Mouse (Mus musculus) lung, adult 2 months (tissue): Measurements from ENCODE around the gene Sh3bp2. TPM values are rescaled to one million over a fixed set of nuclear protein-coding genes. Genes with fewer than 3 reads are reported as not detected.
A peak's percentile ranks its signal among the peaks of the same experiment; 100 is the strongest.
"Not testable (repeated sequence)": the region's sequence is repeated elsewhere in the genome, so short reads cannot be mapped to it uniquely, and the experiment has no call there.

Source experiments
- DNase-seq: peaks from one replicate; pipeline ENCODE4 v3.0.0; 2022
- H3K4me1 ChIP-seq: fragments of 200-500 bp; 2 replicates; pipeline ENCODE4 v1.6.1; 2011; ENCODE audit warnings: low read length; ENCODE audit not compliant: control insufficient read depth, insufficient read depth
- H3K4me3 ChIP-seq: fragments of 200-500 bp; replicated peaks from 2 replicates; pipeline ENCODE3; 2011; ENCODE audit warnings: low read depth, mild to moderate bottlenecking, control low read depth, low read length; ENCODE audit errors: extremely low read depth
- CTCF ChIP-seq: fragments of 200-500 bp; IDR thresholded peaks from 2 replicates; pipeline ENCODE4 v1.5.1; 2011; ENCODE audit warnings: mild to moderate bottlenecking, low read length, control low read depth; ENCODE audit not compliant: insufficient read depth
- POLR2A ChIP-seq: fragments of 200-500 bp; IDR thresholded peaks from 2 replicates; pipeline ENCODE4 v1.6.1; 2011; ENCODE audit warnings: low read depth, mild to moderate bottlenecking, control low read depth, low read length, borderline replicate concordance; ENCODE audit errors: extremely low read depth
- WGBS: fragments of 180-500 bp; shearing (Covaris S2); methylation state at CpG from one replicate; pipeline ENCODE4 v1.1.7; 2018; 5-methylcytosine and 5-hydroxymethylcytosine counted together
- polyA plus RNA-seq: library from polyadenylated mRNA; depleted of rRNA; stranded (reverse); fragments of >200 nt; gene quantifications from 2 replicates; pipeline ENCODE4 v1.2.3, GENCODE M21; 2012

Gene Sh3bp2
- polyA plus RNA-seq, 1 experiment = 17.3 TPM

DNA sequence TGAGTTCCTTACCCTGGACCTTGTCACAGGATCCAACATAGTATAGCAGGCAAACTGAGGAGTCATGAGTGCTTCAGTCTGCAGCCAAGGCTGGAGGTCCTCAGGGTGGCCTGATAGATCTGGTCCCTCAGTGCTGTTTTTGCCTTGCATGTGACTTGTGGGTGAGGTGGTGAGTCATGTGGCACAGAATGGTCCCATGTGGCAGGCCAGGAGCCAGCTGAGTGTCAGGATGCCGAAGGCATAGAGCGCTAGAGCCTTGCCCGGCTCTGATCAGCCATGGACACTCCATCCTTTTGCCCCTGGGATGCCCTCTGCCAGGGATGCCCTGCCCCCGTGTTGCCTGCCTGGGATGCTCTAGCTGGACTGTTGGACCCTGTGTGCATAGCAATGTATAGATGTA lies 26.2 kb downstream of the Sh3bp2 start:
- TF ChIP-seq POLR2A = no peak
- TF ChIP-seq CTCF = no peak
- DNase-seq = no peak
- H3K4me3 ChIP-seq = no peak overlapping the region
- peaks cover 2% of the 10 kb centered on the region for H3K4me1 ChIP-seq
- 87% methylated on average over 4 of the region's 4 CpGs for WGBS

GRCm38 (mm10) chr5:34563854-34564253 lies 38.2 kb downstream of the Sh3bp2 start:
- Histone ChIP-seq H3K4me1 (peaks cover 9% of the 10 kb centered on the region), H3K4me3 (no peak overlapping the region)
- DNase-seq = no peak
- TF ChIP-seq POLR2A = no peak
- no peak for TF ChIP-seq CTCF
- 100% methylated on average over 1 of the region's 1 CpGs for WGBS

GRCm38 (mm10) chr5:34564291-34564690 lies 38.7 kb downstream of the Sh3bp2 start:
- DNase-seq = no peak
- TF ChIP-seq POLR2A = no peak
- TF ChIP-seq CTCF = no peak
- 80% methylated on average over 4 of the region's 4 CpGs for WGBS
- H3K4me1 ChIP-seq = peaks cover 9% of the 10 kb centered on the region
- H3K4me3 ChIP-seq = no peak overlapping the region

DNA sequence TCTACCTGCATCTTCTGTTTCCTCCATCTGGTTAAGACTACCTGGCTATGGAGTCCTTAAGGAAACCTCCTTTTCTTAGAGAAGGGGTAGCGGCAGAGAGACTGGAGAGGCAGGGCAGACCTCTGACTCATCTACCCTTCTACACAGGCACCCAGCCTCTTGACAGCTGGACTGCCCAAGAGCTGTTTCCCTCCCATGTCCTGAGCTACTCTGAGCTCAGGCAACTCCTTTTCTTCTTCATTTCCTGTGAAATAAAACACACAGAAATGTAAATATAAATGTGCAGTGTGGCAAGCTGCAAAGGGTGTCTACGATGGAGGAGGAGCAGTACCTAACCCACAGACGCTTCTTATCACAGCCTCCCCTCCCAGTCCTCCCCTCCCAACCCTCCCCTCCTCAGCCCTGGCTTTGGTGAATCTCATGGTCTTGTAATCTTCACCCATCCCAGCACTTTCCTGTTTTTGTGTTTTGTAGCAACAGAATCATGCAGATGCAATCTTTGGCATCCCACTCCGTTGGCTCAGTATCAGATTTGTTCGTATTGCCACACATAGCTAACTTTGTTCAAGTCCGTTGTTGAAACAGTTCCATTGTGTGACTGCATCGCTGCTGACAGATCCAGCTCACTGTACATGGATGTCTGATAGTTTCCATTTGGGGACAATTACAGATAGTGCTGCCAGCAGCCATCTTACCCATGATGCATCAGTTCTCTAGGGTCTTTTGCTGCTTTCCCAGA lies 40.1 kb downstream of the Sh3bp2 start:
- 13% methylated on average over 7 of the region's 7 CpGs for WGBS
- H3K4me3 ChIP-seq = no peak overlapping the region
- peaks cover 9% of the 10 kb centered on the region for H3K4me1 ChIP-seq
- 0 out of 2 replicates have a peak, but pooled peaks have one; percentile 18 for TF ChIP-seq POLR2A
- TF ChIP-seq CTCF = no peak
- peak; percentile 38 for DNase-seq

- peaks cover 12% of the 10 kb centered on the region for H3K4me1 ChIP-seq
- TF ChIP-seq POLR2A (no peak), CTCF (no peak)
- no peak for DNase-seq
- WGBS = 84% methylated on average over 3 of the region's 3 CpGs
- no peak overlapping the region for H3K4me3 ChIP-seq
These were observed 45.9 kb downstream of the Sh3bp2 start for GRCm38 (mm10) chr5:34571551-34571950.

GRCm38 (mm10) chr5:34572568-34572967 lies 46.9 kb downstream of the Sh3bp2 start:
- H3K4me1 ChIP-seq = peaks cover 15% of the 10 kb centered on the region
- DNase-seq, H3K4me3 ChIP-seq: not testable (repeated sequence)
- WGBS = 44% methylated on average over 4 of the region's 4 CpGs

DNA sequence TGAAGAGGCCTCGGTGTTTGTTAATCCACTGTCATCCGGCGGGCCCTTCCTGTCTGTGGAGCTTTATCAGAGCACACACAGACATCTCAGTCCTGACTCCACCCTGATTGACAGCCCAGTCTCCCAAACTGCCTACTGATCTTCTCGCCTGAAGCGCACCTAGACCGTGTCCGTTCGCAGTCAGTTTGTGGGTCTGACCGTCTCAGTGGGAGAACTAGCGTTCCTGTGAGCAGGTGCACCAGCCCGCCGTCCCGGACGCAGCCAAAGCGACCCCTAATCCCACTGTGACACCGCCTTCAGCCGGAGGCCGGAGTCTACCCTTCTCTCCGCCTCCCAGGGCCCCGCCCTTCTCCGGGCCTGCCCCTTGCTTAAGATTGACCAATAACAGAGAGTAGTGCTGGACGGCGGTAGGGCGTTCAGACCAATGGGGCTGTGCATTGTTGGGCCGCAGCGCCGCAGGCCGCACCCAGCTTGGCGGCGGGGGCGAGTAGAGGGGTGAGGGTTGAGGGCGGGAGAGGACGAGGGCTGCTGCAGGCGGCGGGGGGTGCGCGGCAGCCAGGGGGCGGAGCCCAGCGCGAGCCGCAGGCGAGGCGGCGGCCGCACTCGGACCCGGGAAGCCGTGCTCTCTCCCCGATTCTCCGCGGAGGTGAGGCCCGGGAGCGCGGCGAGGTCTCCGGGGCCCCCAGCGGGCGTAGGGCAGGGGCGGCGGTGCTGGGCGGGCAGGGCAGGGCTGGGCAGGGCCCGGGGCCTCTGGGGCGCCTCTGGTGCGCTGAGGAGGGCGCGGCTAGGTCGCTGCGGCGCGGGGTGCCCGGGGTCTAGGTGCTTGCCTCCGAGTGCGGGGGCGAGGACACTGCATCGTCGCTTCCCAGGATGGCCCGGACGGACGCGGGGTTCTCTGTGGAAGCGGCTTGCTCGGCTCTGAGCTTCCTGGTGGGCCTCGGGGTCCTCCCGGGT lies 47.9 kb downstream of the Sh3bp2 start, which contains the start of gene Add1:
Add1 (plus strand) TSS at position 397 of the 954 bp plus-strand sequence.
- H3K4me3 ChIP-seq = peak within 1 kb of the TSS; percentile 95
- WGBS = 1% methylated on average over 74 of the region's 84 CpGs
- peaks cover 15% of the 10 kb centered on the region for H3K4me1 ChIP-seq
- peak; percentile 96 for DNase-seq
- TF ChIP-seq POLR2A (peak; percentile 97), CTCF (no peak)

GRCm38 (mm10) chr5:34574721-34575120 lies 49.1 kb downstream of the Sh3bp2 start:
- Histone ChIP-seq H3K4me3 (peak overlapping the region; percentile 95), H3K4me1 (peaks cover 15% of the 10 kb centered on the region)
- no peak for DNase-seq
- no peak for TF ChIP-seq POLR2A
- TF ChIP-seq CTCF = no peak
- WGBS = 18% methylated on average over 10 of the region's 10 CpGs

- Histone ChIP-seq H3K4me3 (no peak overlapping the region), H3K4me1 (peaks cover 15% of the 10 kb centered on the region)
- WGBS = 72% methylated on average over 1 of the region's 1 CpGs
- no peak for DNase-seq
- TF ChIP-seq CTCF (no peak), POLR2A (no peak)
These were observed 50.6 kb downstream of the Sh3bp2 start for GRCm38 (mm10) chr5:34576286-34576685.
